Mouse (Mus musculus) lung, embryonic 15.5 days (tissue): ENCODE data around the gene Fuca2. TPM values are rescaled to one million over a fixed set of nuclear protein-coding genes. Genes with fewer than 3 reads are reported as not detected.
"Not testable (repeated sequence)": the region's sequence is repeated elsewhere in the genome, so short reads cannot be mapped to it uniquely, and the experiment has no call there.

Experiments
- ATAC-seq: fragments of 200-750 bp; cut with Nextera tagmentation; 2 replicates; pipeline ENCODE4 v1.8.0; 2017; ENCODE audit warnings: moderate number of reproducible peaks, borderline replicate concordance; ENCODE audit not compliant: low FRiP score, low TSS enrichment; ENCODE audit errors: extremely low read depth
- H3K27ac ChIP-seq: fragments of 300-500 bp; sonication (generic); 2 replicates; pipeline ENCODE4 v1.5.1; 2015; ENCODE audit warnings: moderate library complexity, mild to moderate bottlenecking, inconsistent platforms
- H3K27me3 ChIP-seq: fragments of 300-500 bp; sonication (generic); 2 replicates; pipeline ENCODE4 v1.6.1; 2015; ENCODE audit warnings: inconsistent platforms
- H3K36me3 ChIP-seq: fragments of 300-500 bp; sonication (generic); 2 replicates; pipeline ENCODE4 v1.6.1; 2015; ENCODE audit warnings: inconsistent platforms
- H3K4me1 ChIP-seq: fragments of 300-500 bp; sonication (generic); 2 replicates; pipeline ENCODE4 v1.6.1; 2015; ENCODE audit warnings: inconsistent platforms
- H3K4me2 ChIP-seq: fragments of 300-500 bp; sonication (generic); 2 replicates; pipeline ENCODE4 v1.6.1; 2015; ENCODE audit warnings: inconsistent platforms, mild to moderate bottlenecking, moderate library complexity
- H3K4me3 ChIP-seq: fragments of 300-500 bp; sonication (generic); 2 replicates; pipeline ENCODE4 v1.5.1; 2015; ENCODE audit warnings: mild to moderate bottlenecking, inconsistent platforms
- H3K9ac ChIP-seq: fragments of 300-500 bp; sonication (generic); 2 replicates; pipeline ENCODE4 v1.6.1; 2015; ENCODE audit warnings: inconsistent platforms
- H3K9me3 ChIP-seq: fragments of 300-500 bp; sonication (generic); 2 replicates; pipeline ENCODE4 v1.6.1; 2016; ENCODE audit warnings: inconsistent platforms
- WGBS: fragments of 180-500 bp; shearing (Covaris S2); methylation state at CpG from one replicate; pipeline ENCODE4 v1.1.7; 2015; 5-methylcytosine and 5-hydroxymethylcytosine counted together
- polyA plus RNA-seq: library from polyadenylated mRNA; unstranded; fragments of >200 nt; fragmentation: Nextera tagmentation; extraction: Ambion mirVana; gene quantifications from 2 replicates; pipeline ENCODE4 v1.2.1, GENCODE M21; 2015

The Fuca2 gene
- polyA plus RNA-seq, 1 experiment from 2014 or later, result 70.1 TPM

- H3K4me3 ChIP-seq, result no peak overlapping the region
- no peaks in the 10 kb centered on the region for H3K9me3 ChIP-seq
- H3K4me2 ChIP-seq, result no peak overlapping the region
- no peak overlapping the region for H3K27ac ChIP-seq
- H3K4me1 ChIP-seq, result peaks cover 9% of the 10 kb centered on the region; the same call in 1 of the 2 replicates
- WGBS, result 68% methylated on average over 6 of the region's 6 CpGs
- no peaks in the 10 kb centered on the region for H3K36me3 ChIP-seq
- no peak overlapping the region for H3K9ac ChIP-seq
- no peak for ATAC-seq
- peaks cover 14% of the 10 kb centered on the region; the same call in 1 of the 2 replicates for H3K27me3 ChIP-seq
Observed at GRCm38 (mm10) chr10:13479341-13479740, 20.0 kb upstream of the Fuca2 start.

- 68% methylated on average over 4 of the region's 4 CpGs for WGBS
- no peaks in the 10 kb centered on the region for H3K27me3 ChIP-seq
- H3K4me1 ChIP-seq, result no peaks in the 10 kb centered on the region
- H3K4me3 ChIP-seq, result no peak overlapping the region
- no peak overlapping the region for H3K4me2 ChIP-seq
- no peak for ATAC-seq
- H3K36me3 ChIP-seq, result no peaks in the 10 kb centered on the region
- H3K27ac ChIP-seq, result no peak overlapping the region
- H3K9me3 ChIP-seq, result no peaks in the 10 kb centered on the region
- H3K9ac ChIP-seq, result no peak overlapping the region
Observed at GRCm38 (mm10) chr10:13485958-13486357, 13.4 kb upstream of the Fuca2 start.

- no peaks in the 10 kb centered on the region for H3K27me3 ChIP-seq
- no peaks in the 10 kb centered on the region for H3K36me3 ChIP-seq
- ATAC-seq, result no peak
- no peak overlapping the region for H3K4me3 ChIP-seq
- 71% methylated on average over 6 of the region's 6 CpGs for WGBS
- no peak overlapping the region for H3K9ac ChIP-seq
- no peaks in the 10 kb centered on the region for H3K9me3 ChIP-seq
- H3K4me2 ChIP-seq, result no peak overlapping the region
- H3K4me1 ChIP-seq, result no peaks in the 10 kb centered on the region
- H3K27ac ChIP-seq, result no peak overlapping the region
Observed at GRCm38 (mm10) chr10:13489671-13490070, 9.7 kb upstream of the Fuca2 start.

GRCm38 (mm10) chr10:13493978-13494686 lies 5.2 kb upstream of the Fuca2 start:
- Histone ChIP-seq H3K36me3 (no peaks in the 10 kb centered on the region), H3K9ac (no peak overlapping the region), H3K4me2 (no peak overlapping the region), H3K9me3 (no peaks in the 10 kb centered on the region), H3K4me1 (no peaks in the 10 kb centered on the region), H3K27ac (no peak overlapping the region), H3K4me3 (no peak overlapping the region), H3K27me3 (no peaks in the 10 kb centered on the region)
- no peak for ATAC-seq
- 81% methylated on average over 9 of the region's 9 CpGs for WGBS

- Histone ChIP-seq H3K27me3 (no peaks in the 10 kb centered on the region), H3K4me1 (peaks cover 4% of the 10 kb centered on the region; the same call in 1 of the 2 replicates), H3K36me3 (no peaks in the 10 kb centered on the region), H3K4me3 (no peak overlapping the region), H3K9ac (no peak overlapping the region), H3K4me2 (no peak overlapping the region), H3K9me3 (no peaks in the 10 kb centered on the region), H3K27ac (no peak overlapping the region)
- ATAC-seq, result no peak
- WGBS, result 70% methylated on average over 3 of the region's 3 CpGs
Observed at GRCm38 (mm10) chr10:13496315-13496714, 3.0 kb upstream of the Fuca2 start.

- H3K27me3 ChIP-seq, result no peaks in the 10 kb centered on the region
- no peaks in the 10 kb centered on the region for H3K36me3 ChIP-seq
- ATAC-seq, result no peak
- WGBS, result 42% methylated on average over 9 of the region's 9 CpGs
- peak overlapping the region; percentile 87 for H3K4me2 ChIP-seq
- peaks cover 6% of the 10 kb centered on the region; the same call in 1 of the 2 replicates for H3K4me1 ChIP-seq
- peak overlapping the region; percentile 66 for H3K4me3 ChIP-seq
- H3K9me3 ChIP-seq, result no peaks in the 10 kb centered on the region
- no peak overlapping the region for H3K9ac ChIP-seq
- H3K27ac ChIP-seq, result peak overlapping the region; percentile 60
Observed at GRCm38 (mm10) chr10:13500473-13500872, 1.1 kb downstream of the Fuca2 start.

GRCm38 (mm10) chr10:13500938-13501496 lies 1.7 kb downstream of the Fuca2 start:
- H3K27ac ChIP-seq, result peak overlapping the region; percentile 60
- WGBS, result 1% methylated on average over 29 of the region's 30 CpGs
- H3K4me2 ChIP-seq, result peak overlapping the region; percentile 87

GRCm38 (mm10) chr10:13501533-13501932 lies 2.2 kb downstream of the Fuca2 start:
- Histone ChIP-seq H3K4me2 (peak overlapping the region; percentile 87), H3K9ac (0 out of 2 replicates have a peak overlapping the region, but pooled peaks have one; percentile 62), H3K4me3 (peak overlapping the region; percentile 66)
- WGBS, result 47% methylated on average over 4 of the region's 4 CpGs
- not testable (repeated sequence) for H3K36me3 ChIP-seq, H3K27me3 ChIP-seq, H3K9me3 ChIP-seq, H3K27ac ChIP-seq, ATAC-seq, H3K4me1 ChIP-seq

More at GRCm38 (mm10) chr10:13500938-13501496, 1.7 kb downstream of the Fuca2 start:
- peak; percentile 95 for ATAC-seq
- no peaks in the 10 kb centered on the region for H3K27me3 ChIP-seq
- 0 out of 2 replicates have a peak, but pooled peaks cover 4% of the 10 kb centered on the region for H3K36me3 ChIP-seq
- H3K9me3 ChIP-seq, result no peaks in the 10 kb centered on the region
- peaks cover 6% of the 10 kb centered on the region; the same call in 1 of the 2 replicates for H3K4me1 ChIP-seq
- peak overlapping the region; percentile 66 for H3K4me3 ChIP-seq
- peak overlapping the region; percentile 62 for H3K9ac ChIP-seq

GRCm38 (mm10) chr10:13502371-13502770 lies 3.0 kb downstream of the Fuca2 start:
- 0 out of 2 replicates have a peak overlapping the region, but pooled peaks have one; percentile 87 for H3K4me2 ChIP-seq
- no peak overlapping the region for H3K4me3 ChIP-seq
- H3K27me3 ChIP-seq, result no peaks in the 10 kb centered on the region
- H3K27ac ChIP-seq, result no peak overlapping the region
- 0 out of 2 replicates have a peak, but pooled peaks cover 6% of the 10 kb centered on the region for H3K36me3 ChIP-seq
- no peak for ATAC-seq
- no peak overlapping the region for H3K9ac ChIP-seq
- WGBS, result 80% methylated on average over 8 of the region's 8 CpGs
- no peaks in the 10 kb centered on the region for H3K9me3 ChIP-seq
- peaks cover 6% of the 10 kb centered on the region; the same call in 1 of the 2 replicates for H3K4me1 ChIP-seq

- H3K4me1 ChIP-seq, result no peaks in the 10 kb centered on the region
Observed at GRCm38 (mm10) chr10:13521857-13522256, 22.5 kb downstream of the Fuca2 start.

GRCm38 (mm10) chr10:13528155-13528554 lies 28.8 kb downstream of the Fuca2 start:
- H3K27me3 ChIP-seq, result no peaks in the 10 kb centered on the region
- peaks cover 15% of the 10 kb centered on the region; the same call in 1 of the 2 replicates for H3K36me3 ChIP-seq
- H3K27ac ChIP-seq, result no peak overlapping the region
- ATAC-seq, result no peak
- no peak overlapping the region for H3K4me3 ChIP-seq
- H3K4me1 ChIP-seq, result no peaks in the 10 kb centered on the region
- no peaks in the 10 kb centered on the region for H3K9me3 ChIP-seq
- H3K4me2 ChIP-seq, result no peak overlapping the region
- no peak overlapping the region for H3K9ac ChIP-seq
- WGBS, result 52% methylated on average over 4 of the region's 4 CpGs

More at GRCm38 (mm10) chr10:13521857-13522256, 22.5 kb downstream of the Fuca2 start:
- no peaks in the 10 kb centered on the region for H3K9me3 ChIP-seq
- no peak overlapping the region for H3K4me2 ChIP-seq
- no peak overlapping the region for H3K27ac ChIP-seq
- ATAC-seq, result no peak
- no peaks in the 10 kb centered on the region for H3K27me3 ChIP-seq
- 60% methylated on average over 4 of the region's 4 CpGs for WGBS
- no peak overlapping the region for H3K4me3 ChIP-seq
- no peak overlapping the region for H3K9ac ChIP-seq
- 0 out of 2 replicates have a peak, but pooled peaks cover 7% of the 10 kb centered on the region for H3K36me3 ChIP-seq

GRCm38 (mm10) chr10:13534751-13535150 lies 35.4 kb downstream of the Fuca2 start:
- ATAC-seq, result no peak
- H3K9ac ChIP-seq, result no peak overlapping the region
- H3K36me3 ChIP-seq, result peaks cover 31% of the 10 kb centered on the region
- no peaks in the 10 kb centered on the region for H3K27me3 ChIP-seq
- no peak overlapping the region for H3K27ac ChIP-seq
- WGBS, result 59% methylated on average over 3 of the region's 3 CpGs
- no peak overlapping the region for H3K4me3 ChIP-seq
- H3K4me2 ChIP-seq, result no peak overlapping the region
- H3K4me1 ChIP-seq, result no peaks in the 10 kb centered on the region
- no peaks in the 10 kb centered on the region for H3K9me3 ChIP-seq
